Mouse (Mus musculus) kidney, postnatal 0 days (tissue): ENCODE measurements at regions not wholly inside any gene's neighbourhood (a gene's known extent, or its start where the extent isn't known, plus 50 kb on each side); places are given as distances from the start of the nearest gene placed in this dataset.
A peak's percentile ranks its signal among the peaks of the same experiment; 100 is the strongest.

Source experiments
- ATAC-seq: fragments of 200-750 bp; cut with Nextera tagmentation; replicated peaks from 2 replicates; pipeline ENCODE4 v1.8.0; 2017; ENCODE audit warnings: low read depth, moderate number of reproducible peaks, moderate TSS enrichment, moderate library complexity; ENCODE audit not compliant: low FRiP score
- DNase-seq: peaks from one replicate; pipeline ENCODE4 v3.0.0-alpha.2; 2016; ENCODE audit warnings: low spot score
- H3K27ac ChIP-seq: fragments of 300-500 bp; sonication (generic); 2 replicates; pipeline ENCODE4 v1.5.1; 2014; ENCODE audit warnings: mild to moderate bottlenecking
- H3K27me3 ChIP-seq: fragments of 300-500 bp; sonication (generic); 2 replicates; pipeline ENCODE4 v1.6.1; 2014; ENCODE audit warnings: low read length, mixed read lengths; ENCODE audit not compliant: insufficient read depth
- H3K36me3 ChIP-seq: fragments of 300-500 bp; sonication (generic); 2 replicates; pipeline ENCODE4 v1.6.1; 2014; ENCODE audit warnings: low read length, mixed read lengths; ENCODE audit not compliant: insufficient read depth
- H3K4me1 ChIP-seq: fragments of 300-500 bp; sonication (generic); replicated peaks from 2 replicates; pipeline ENCODE4 v1.6.1; 2014; ENCODE audit warnings: antibody characterized with exemption, low read length, mixed read lengths; ENCODE audit not compliant: insufficient read depth
- H3K4me2 ChIP-seq: fragments of 300-500 bp; sonication (generic); 2 replicates; pipeline ENCODE4 v1.6.1; 2014; ENCODE audit warnings: mild to moderate bottlenecking, low read length, moderate library complexity, mixed read lengths
- H3K4me3 ChIP-seq: fragments of 300-500 bp; sonication (generic); replicated peaks from 2 replicates; pipeline ENCODE4 v1.5.1; 2014; ENCODE audit warnings: low read depth, low read length
- H3K9ac ChIP-seq: fragments of 300-500 bp; sonication (generic); 2 replicates; pipeline ENCODE4 v1.6.1; 2014; ENCODE audit warnings: low read depth, low read length
- H3K9me3 ChIP-seq: fragments of 300-500 bp; sonication (generic); replicated peaks from 2 replicates; pipeline ENCODE4 v1.6.1; 2016; ENCODE audit warnings: low read length, inconsistent platforms, mixed read lengths
- CTCF ChIP-seq: IDR thresholded peaks from 2 replicates; pipeline ENCODE4 v1.5.1; 2016; ENCODE audit warnings: antibody characterized with exemption, low read depth, mild to moderate bottlenecking, moderate library complexity
- WGBS: fragments of 180-500 bp; shearing (Covaris S2); extraction: QIAGEN DNeasy Blood & Tissue Kit; methylation state at CpG from one replicate; pipeline ENCODE4 v1.1.7; 2014; 5-methylcytosine and 5-hydroxymethylcytosine counted together

- no peak for TF ChIP-seq CTCF
- Histone ChIP-seq H3K9ac (no peak overlapping the region), H3K27ac (0 out of 2 replicates have a peak overlapping the region, but pooled peaks have one; percentile 25), H3K36me3 (no peaks in the 10 kb centered on the region), H3K9me3 (no peaks in the 10 kb centered on the region), H3K27me3 (no peaks in the 10 kb centered on the region), H3K4me2 (no peak overlapping the region), H3K4me3 (no peak overlapping the region), H3K4me1 (peaks cover 20% of the 10 kb centered on the region)
- ATAC-seq (no peak), DNase-seq (peak; percentile 87)
- WGBS, result 15% methylated on average over 5 of the region's 5 CpGs
Measured at GRCm38 (mm10) chr13:101625922-101626321, 142.1 kb downstream of the Pik3r1 start.

GRCm38 (mm10) chr13:101624179-101624581 lies 143.8 kb downstream of the Pik3r1 start:
- 0 out of 2 replicates have a peak overlapping the region, but pooled peaks have one; percentile 27 for H3K27ac ChIP-seq
- H3K36me3 ChIP-seq, result no peaks in the 10 kb centered on the region
- no peaks in the 10 kb centered on the region for H3K27me3 ChIP-seq
- H3K4me1 ChIP-seq, result peaks cover 20% of the 10 kb centered on the region
- H3K9me3 ChIP-seq, result no peaks in the 10 kb centered on the region
- H3K4me2 ChIP-seq, result no peak overlapping the region
- ATAC-seq (no peak), DNase-seq (peak; percentile 74)
- TF ChIP-seq CTCF, result no peak
- no peak overlapping the region for H3K9ac ChIP-seq
- H3K4me3 ChIP-seq, result no peak overlapping the region
- WGBS, result 14% methylated on average over 5 of the region's 5 CpGs

GRCm38 (mm10) chr13:101622649-101623048 lies 145.4 kb downstream of the Pik3r1 start:
- no peaks in the 10 kb centered on the region for H3K9me3 ChIP-seq
- DNase-seq (no peak), ATAC-seq (no peak)
- no peak overlapping the region for H3K9ac ChIP-seq
- H3K4me2 ChIP-seq, result no peak overlapping the region
- H3K27me3 ChIP-seq, result no peaks in the 10 kb centered on the region
- H3K36me3 ChIP-seq, result no peaks in the 10 kb centered on the region
- peaks cover 20% of the 10 kb centered on the region for H3K4me1 ChIP-seq
- no peak for TF ChIP-seq CTCF
- H3K4me3 ChIP-seq, result no peak overlapping the region
- no peak overlapping the region for H3K27ac ChIP-seq
- 92% methylated on average over 2 of the region's 2 CpGs for WGBS

GRCm38 (mm10) chr13:101620660-101621059 lies 147.4 kb downstream of the Pik3r1 start:
- Histone ChIP-seq H3K27me3 (no peaks in the 10 kb centered on the region), H3K4me2 (no peak overlapping the region), H3K27ac (no peak overlapping the region), H3K4me3 (no peak overlapping the region), H3K9ac (no peak overlapping the region), H3K4me1 (peaks cover 12% of the 10 kb centered on the region), H3K36me3 (no peaks in the 10 kb centered on the region), H3K9me3 (no peaks in the 10 kb centered on the region)
- DNase-seq (no peak), ATAC-seq (no peak)
- WGBS, result 83% methylated on average over 3 of the region's 3 CpGs
- no peak for TF ChIP-seq CTCF

DNA sequence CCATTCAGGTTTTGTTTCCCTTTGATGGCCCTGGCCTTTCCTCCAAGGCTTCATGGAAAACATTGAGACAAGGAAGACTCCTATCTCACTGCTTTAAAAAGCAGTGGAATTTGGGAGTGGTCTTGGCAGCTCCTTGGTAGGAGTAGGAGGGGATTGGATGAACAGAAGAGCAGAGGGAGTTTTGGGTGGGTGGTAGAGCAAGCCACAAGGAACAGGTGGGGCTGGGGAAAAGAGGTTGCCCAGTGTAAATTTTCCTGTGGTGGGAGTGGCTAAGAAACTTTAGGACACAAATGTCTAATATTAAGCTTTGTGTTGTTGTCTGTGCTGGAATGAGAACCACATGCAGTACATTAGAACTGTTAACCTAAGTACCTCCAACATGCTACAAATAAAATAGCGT lies 148.9 kb downstream of the Pik3r1 start:
- no peak overlapping the region for H3K4me2 ChIP-seq
- DNase-seq (no peak), ATAC-seq (no peak)

GRCm38 (mm10) chr13:101612786-101613185 lies 155.2 kb downstream of the Pik3r1 start:
- no peaks in the 10 kb centered on the region for H3K36me3 ChIP-seq
- WGBS, result 78% methylated on average over 2 of the region's 2 CpGs
- no peak overlapping the region for H3K27ac ChIP-seq
- DNase-seq, result no peak
- H3K9ac ChIP-seq, result no peak overlapping the region
- no peak overlapping the region for H3K4me3 ChIP-seq
- no peak for ATAC-seq
- H3K27me3 ChIP-seq, result no peaks in the 10 kb centered on the region
- H3K4me1 ChIP-seq, result no peaks in the 10 kb centered on the region
- H3K9me3 ChIP-seq, result no peaks in the 10 kb centered on the region
- TF ChIP-seq CTCF, result no peak
- no peak overlapping the region for H3K4me2 ChIP-seq

More for the DNA sequence above, 148.9 kb downstream of the Pik3r1 start:
- no peak for TF ChIP-seq CTCF
- WGBS, result 95% methylated on average over 1 of the region's 1 CpGs
- H3K4me3 ChIP-seq, result no peak overlapping the region
- no peaks in the 10 kb centered on the region for H3K9me3 ChIP-seq
- H3K27ac ChIP-seq, result no peak overlapping the region
- H3K4me1 ChIP-seq, result no peaks in the 10 kb centered on the region
- H3K9ac ChIP-seq, result no peak overlapping the region
- no peaks in the 10 kb centered on the region for H3K27me3 ChIP-seq
- H3K36me3 ChIP-seq, result no peaks in the 10 kb centered on the region

GRCm38 (mm10) chr13:101611725-101612124 lies 156.3 kb downstream of the Pik3r1 start:
- Histone ChIP-seq H3K27ac (no peak overlapping the region), H3K4me1 (no peaks in the 10 kb centered on the region), H3K4me2 (no peak overlapping the region), H3K9ac (no peak overlapping the region), H3K9me3 (no peaks in the 10 kb centered on the region), H3K27me3 (no peaks in the 10 kb centered on the region), H3K4me3 (no peak overlapping the region), H3K36me3 (no peaks in the 10 kb centered on the region)
- DNase-seq (no peak), ATAC-seq (no peak)
- 94% methylated on average over 6 of the region's 6 CpGs for WGBS
- TF ChIP-seq CTCF, result no peak
